Mouse (Mus musculus) urinary bladder, adult 2 months (tissue): ENCODE results near the gene Tmub2. TPM values are rescaled to one million over a fixed set of nuclear protein-coding genes. Genes with fewer than 3 reads are reported as not detected.

Experiments used
- DNase-seq: peaks from one replicate; pipeline ENCODE4 v3.0.0; 2022; ENCODE audit warnings: low spot score
- polyA plus RNA-seq: library from polyadenylated mRNA; depleted of rRNA; stranded (reverse); fragments of >200 nt; gene quantifications from 2 replicates; pipeline ENCODE4 v1.2.3, GENCODE M21; 2012; rRNA removed

Gene Tmub2
- polyA plus RNA-seq = 50.8 and 57.6 TPM in 2 replicates

DNA sequence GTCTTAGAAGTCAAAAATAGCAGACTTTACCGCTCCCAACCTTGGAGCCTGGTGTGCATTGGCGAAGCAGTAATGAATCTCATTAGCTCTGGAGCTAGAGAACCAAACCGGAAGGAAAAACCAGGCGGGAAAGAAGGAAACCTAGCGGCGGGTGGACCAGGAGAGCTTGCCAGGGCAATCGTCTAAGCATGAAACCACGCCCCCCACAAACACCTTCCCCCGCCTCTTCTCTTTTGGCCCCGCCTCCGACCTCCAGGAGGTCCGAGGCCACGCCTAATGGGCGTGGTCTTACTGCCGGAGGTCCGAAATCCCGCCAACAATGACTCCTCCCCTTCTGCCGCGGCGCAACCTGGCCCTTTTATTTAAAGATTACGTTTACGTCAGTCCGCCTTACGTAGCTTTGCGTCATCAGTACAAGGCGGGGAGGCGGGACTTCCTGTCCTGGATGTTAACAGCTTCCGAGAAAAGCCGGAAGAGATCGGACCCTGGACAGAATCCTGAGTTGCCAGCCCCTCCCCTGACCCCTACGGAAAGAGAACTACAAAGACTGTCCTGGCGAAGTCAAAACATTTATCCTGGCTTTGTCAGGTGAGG, at the start of gene Tmub2:
TSS of gene Tmub2 (plus strand) at position 431 of the 594 bp plus-strand sequence.
- DNase-seq = peak; percentile 72

DNA sequence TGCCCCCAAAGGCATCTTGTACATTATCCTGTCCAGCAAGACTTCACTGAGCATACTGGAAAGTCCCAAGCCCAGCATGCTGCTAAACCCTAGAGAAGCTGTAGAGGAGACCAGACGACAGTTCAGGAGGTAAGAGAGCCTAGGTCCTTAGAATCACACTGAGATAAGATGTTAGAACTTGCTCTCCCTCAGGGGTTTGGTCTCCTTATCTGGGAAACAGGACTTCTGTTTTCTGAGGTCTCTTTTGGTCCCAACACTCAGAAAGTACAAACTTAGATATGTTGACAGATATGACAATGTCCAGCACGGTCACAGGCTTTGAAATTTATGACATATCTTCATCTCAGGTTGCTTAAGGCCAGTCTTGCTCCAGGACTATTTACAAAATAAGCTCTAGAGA, 48.7 kb upstream of the Tmub2 start:
- no peak for DNase-seq

DNA sequence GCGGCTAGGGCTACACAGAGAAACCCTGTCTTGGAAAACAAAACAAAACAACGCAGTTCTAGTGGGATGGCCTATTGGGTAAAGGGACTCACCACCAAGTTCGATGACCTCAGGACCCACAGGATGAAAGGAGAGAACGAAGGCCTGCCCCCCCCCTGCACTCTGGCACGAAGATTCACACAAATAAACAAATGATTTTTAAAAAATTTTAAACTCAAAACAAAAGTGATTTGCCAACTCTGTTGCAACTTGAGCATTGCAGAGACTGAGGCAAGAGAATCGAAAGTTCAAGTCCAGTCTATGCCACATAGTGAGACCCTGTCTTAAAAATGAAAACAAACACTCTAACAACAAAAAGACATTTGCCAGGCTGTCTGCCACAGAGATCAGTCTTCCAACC, 44.1 kb upstream of the Tmub2 start:
- no peak for DNase-seq

DNA sequence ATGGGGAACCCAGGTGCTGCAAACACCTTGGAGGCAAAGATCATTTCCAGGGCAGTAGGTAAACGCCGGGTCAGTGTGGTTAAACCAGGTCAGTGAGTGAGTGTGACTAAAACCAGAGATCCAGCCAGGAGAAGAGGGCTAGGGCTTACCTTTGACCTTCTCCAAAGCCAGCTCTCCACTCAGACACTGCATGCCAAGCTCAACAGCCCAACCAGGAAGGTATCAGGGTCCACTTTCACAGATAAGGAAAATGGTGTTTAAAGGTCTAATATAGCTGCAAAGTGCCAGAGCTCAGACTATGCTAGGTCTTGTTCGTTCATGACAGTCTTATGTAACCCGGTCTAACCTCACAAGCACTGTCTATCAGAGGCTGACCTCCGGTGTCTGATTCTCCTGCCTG, 43.5 kb upstream of the Tmub2 start:
- no peak for DNase-seq

DNA sequence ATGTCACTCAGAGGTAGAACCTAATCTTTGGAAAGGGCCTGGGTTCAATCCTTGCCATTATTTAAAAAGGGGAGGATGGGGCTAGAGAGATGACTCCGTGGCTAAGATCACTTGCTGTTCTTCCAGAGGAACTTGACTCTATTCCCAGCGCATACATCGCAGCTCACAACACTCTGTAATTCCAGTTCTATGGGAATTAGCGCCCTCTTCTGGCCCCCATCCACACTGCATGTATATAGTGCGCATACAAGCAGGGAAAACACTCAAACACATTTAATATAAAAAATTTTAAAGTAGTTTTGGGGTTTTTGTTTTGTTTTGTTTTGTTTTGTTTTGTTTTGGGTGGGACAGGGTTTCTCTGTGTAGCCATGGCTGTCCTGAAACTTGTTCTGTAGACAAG, 42.9 kb upstream of the Tmub2 start:
- DNase-seq = no peak

DNA sequence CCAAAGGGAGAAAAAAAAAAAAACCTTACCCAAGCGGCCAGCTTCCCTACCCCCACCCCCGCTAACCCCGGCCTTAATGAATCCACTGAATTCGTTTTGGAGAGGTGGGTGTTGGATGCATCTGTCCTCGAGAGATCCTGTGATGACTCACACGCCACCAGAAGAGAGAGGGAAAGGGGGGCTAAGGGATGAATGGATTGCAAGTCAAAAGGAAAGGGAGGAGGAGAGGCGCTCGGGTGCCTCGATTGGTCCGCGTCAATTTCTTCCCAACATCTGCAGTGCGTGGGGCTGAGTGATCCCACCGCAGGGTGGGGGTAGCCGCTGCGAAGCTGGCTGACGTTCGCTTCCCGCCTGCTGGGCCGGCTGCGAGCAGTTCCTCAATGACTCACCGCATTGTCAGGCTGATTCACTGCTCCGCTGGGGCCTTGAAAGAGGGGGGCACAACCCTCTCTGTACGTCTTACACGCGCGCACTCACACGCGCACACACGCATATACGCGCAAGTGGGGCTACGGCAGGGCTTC, 39.7 kb upstream of the Tmub2 start:
- peak; percentile 47 for DNase-seq

DNA sequence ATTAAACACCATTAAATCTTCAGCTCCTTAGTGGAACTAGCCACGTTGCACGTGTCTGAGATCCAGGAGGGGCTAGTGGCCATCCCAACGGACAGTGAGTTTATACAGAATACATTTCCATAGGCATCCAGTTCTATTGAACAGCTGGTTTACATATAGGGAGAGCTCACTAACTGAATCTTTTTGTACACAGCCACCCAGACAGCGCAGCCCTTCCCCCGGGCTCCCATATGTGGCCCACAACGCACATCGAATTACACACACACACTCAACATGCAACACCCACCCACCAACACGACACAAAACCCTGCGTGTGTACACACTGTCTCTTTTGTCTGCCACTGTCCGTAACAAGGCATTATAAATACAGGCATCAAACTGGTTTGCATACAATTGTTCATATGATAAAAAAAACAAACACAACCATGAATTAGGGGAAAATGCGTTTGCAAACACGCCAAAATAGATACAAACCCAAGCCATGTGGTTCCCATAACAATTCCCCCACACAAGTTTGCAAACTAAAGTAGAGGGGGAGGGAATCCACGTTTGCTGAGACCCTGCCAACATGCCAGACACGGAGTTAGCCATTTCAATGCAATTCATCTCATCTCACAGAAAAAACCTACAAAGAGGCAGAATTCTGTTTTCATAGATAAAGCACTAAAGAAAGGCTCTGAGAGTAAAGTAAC, 39.0 kb upstream of the Tmub2 start:
- DNase-seq = no peak

DNA sequence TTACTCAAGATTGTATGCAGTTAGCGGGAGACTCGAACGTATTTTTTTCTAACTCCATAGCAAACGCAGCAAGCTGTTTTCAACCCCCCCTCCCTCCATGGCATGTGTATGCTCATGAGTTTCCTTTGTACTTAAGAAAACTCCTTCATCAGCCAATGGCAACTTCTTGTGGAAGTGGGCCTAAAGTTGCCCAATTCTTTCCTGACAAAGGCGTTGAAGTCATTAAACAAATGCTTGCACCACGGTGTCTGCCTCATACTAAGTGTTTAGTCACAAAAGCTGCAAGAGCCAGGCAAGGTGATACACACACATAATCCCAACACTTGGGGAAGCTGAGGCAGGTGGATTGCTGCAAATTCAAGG, 38.5 kb upstream of the Tmub2 start:
- no peak for DNase-seq

DNA sequence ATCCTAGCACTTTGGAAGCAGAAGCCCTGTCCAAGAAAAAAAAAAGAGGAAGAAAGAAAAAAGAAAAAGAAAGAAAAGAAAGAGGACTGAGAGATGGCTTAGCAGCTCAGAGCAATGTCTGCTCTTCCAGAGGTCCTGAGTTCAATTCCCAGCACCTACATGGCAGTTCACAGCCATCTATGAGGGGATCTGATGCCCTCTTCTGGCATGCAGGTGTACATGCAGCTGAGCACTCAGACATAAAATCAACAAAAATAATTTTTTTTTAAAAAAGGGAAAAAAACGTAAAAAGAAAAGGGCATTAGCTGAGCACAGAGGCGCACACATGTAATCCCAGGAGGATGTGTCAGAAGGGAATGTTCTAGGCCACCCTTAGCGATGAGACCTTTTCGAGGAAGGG, 37.9 kb upstream of the Tmub2 start:
- DNase-seq = no peak

DNA sequence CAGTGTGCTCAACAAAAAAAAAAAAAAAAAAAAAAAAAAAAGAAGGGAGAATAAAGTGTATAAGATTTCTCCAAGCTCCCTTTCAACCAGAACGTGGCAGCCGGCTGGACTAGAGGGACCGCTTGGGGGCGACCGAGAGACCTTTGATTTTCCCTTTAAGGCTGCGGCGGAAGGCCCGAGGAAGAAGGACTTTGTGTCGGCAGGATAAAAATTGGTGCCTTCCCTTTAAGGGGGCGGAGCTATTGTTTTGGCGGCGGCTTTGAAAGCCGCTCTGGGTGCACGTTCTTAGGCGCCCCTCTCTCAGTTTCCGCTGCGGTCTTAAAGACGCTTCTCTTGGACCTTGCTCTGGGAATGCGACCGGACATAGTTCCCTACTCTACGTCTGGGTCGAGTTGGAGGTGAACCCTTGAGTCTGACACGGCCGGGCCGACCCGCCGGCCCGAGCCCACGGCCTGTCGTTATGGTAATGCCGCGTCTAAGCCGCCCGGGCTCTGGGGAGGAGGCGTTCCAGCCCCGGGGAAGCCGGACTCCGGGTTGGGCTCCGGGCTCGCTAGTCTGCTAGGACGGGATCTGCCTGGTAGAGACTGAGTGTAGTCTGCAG, 36.0 kb upstream of the Tmub2 start, which contains the start of gene BC030867:
TSS of gene BC030867 (plus strand) at position 253 of the 601 bp plus-strand sequence.
- peak; percentile 73 for DNase-seq

DNA sequence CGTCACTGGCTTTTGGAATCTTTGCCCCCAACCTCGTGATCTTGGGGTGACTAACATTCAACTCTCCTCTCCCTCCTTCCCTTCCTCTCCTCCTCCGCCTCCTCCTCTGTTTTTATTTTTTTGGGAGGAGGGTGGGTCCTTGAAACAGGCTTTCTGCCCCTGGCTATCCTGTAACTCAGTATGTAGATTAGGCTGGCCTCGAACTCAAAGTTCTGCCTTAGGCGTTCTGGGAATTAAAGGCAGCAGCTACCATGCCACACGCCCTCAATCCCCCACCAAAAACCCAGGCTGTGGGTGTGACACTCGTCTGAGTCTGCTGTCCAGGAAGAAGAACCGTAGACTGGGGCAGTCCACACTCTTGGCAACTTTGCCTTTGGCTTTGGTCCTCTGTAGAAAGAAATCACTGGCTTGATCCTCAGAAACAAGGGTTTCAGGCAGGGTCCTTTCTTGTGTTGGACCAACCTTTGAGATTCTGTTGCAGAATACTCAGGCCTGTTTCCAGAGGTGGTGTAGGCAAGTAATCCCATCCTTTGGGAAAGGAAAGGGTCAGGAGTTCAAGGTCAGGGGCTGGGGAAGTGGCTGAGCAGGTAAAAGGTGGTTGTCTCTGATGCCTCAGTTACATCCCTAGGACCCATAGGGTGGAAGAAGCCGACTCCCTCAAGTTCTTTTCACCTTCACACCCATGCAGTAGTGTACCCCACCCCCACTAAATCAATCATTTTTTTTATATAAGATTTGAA, 35.2 kb upstream of the Tmub2 start:
- no peak for DNase-seq

DNA sequence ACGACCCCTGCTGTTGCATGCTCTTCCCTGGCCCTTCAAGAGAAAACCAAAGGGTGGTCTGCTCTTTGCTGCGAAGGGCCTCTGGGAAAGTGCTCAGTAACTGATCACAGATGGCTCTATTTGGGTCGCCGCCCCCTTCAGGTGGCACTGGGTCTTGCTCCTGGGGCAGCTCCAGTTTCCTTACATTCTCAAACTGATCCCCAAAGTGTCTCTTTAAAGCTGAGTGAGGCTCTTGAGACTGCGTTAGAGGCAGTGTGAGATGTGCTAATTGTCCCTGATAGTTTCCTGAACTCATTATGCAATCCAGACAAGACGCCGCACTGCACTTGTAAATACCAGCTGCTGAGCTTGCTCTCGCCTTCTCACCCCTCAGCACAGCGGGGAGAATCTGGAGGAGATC, 27.2 kb upstream of the Tmub2 start:
- DNase-seq = no peak

DNA sequence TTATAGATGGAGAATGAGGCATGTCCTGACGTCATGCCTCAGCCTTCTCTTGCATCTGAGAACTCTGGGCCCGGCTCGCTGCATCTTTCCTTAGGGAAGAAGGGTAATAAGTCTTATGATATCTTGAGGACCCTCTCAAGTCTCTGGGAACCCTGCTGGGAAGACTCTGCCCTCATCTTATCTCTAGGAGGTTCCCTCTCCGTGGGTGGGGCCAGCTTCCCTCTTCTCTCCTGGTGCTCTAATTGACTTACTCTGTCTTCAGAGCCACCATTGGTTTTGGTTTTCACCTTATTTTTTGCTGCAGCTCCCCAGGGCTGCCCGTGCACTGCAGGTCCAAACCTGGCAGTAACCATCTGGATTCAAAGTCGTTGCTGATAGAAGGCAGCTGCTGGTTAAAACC, 26.6 kb upstream of the Tmub2 start:
- no peak for DNase-seq

DNA sequence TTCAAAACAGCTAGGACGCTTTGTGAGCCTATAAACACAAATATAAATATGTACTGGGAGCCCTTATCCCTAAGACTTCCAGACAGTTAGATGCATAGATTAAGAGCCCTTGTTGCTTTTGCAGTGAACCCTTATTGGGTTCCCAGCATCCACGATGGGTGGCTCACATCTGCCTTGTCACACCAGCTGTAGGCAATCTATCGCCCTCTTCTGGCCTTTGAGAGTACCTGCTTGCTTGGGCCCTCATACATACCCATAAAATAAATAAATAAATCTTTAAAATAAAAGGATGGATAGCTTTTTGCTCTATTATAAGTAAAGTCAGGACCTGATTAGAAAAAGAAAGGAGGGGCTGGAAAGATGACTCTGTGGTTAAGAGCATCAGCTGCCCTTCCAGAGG, 26.2 kb upstream of the Tmub2 start:
- no peak for DNase-seq

DNA sequence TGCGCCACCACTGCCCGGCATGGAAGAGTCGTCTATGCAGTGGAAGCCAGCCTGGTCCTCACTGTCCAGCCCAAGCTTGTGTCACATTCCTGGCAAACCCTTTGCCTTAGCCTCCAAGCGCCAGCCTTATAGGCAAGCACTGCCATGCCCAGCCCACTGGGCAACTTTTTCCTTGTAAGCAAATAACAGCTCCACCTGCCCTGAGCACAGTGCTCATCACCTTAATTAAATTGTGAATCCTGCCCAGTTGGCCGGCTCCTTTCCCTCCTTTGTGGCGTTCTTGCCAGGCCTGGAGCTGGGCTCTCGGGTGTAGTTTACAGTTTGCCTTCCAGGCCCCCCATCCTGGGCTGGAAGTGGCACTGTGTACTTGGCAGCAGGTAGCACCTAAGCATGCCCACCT, 21.5 kb upstream of the Tmub2 start:
- DNase-seq = no peak

DNA sequence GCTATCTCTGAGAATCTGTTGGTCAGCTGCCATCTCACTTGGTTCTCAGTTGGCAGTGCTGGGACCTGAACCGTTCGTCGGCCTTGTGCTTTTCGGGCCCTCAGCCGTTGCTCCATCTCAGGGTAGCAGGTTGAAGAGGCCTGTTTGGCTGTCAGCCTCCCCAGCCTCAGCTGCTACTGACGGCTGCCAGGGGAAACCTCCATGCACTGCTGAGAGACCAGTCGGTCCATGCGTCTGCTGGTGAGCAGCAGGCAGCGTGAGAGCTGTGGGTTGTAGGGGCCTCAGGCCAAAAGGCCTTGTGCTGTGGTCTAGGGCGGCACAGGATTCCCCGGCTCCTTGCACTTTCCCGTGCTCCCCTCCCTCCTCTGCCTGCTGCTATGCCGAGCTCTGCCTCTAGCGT, 18.9 kb upstream of the Tmub2 start:
- no peak for DNase-seq

DNA sequence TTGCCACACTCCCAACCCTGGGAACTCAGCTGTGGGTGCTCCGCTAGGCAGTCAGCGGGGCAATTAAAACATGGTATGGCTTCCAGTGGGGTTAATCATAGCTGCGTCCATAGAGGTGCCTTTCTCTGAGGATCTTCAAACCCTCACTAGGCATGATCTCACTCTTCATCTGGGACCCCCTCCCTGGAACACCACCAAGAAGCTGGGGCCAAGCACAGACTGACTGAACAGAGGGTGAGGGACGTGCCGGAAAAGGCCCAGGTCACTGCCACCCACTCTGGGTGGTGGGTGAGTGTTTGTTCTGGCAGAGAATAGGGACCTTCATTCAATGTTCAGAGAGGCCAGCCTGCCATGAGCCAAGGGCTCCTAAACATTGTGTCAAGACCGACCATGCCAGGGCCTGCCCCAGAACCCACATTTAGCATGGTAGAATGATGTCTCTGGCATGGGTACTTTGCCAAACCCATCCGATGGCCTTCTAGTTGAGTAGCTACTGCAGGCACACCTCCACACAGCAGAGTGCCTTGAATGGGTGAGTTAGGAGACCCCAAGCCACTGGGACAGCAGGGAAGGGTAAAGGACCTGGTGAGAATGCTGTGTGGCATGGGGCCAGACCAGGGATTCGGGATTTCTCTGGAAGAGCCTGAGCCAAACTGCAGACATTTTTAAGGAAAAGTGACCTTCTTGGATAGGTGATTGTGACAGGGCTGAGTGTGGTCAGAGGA, 17.9 kb upstream of the Tmub2 start:
- no peak for DNase-seq

DNA sequence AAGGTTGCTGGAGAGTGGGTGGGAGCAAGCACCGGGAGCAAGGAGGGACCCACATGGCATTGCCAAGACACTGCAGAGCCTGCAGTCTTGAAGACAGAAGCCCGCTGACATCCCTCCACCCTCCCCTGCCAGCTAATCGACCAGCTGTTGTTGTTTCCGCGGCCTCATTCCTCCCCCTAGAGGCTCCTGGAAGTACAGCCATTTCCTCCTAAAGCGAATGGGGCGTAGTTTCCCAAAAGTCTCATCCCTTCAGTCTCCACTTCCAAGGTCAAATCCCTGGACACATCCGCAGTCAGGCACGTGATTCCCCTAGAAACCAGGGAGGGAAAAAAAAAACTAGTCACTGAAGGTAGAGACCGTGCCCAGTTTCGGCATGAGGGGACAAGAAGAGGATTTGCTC, 17.3 kb upstream of the Tmub2 start:
- no peak for DNase-seq

DNA sequence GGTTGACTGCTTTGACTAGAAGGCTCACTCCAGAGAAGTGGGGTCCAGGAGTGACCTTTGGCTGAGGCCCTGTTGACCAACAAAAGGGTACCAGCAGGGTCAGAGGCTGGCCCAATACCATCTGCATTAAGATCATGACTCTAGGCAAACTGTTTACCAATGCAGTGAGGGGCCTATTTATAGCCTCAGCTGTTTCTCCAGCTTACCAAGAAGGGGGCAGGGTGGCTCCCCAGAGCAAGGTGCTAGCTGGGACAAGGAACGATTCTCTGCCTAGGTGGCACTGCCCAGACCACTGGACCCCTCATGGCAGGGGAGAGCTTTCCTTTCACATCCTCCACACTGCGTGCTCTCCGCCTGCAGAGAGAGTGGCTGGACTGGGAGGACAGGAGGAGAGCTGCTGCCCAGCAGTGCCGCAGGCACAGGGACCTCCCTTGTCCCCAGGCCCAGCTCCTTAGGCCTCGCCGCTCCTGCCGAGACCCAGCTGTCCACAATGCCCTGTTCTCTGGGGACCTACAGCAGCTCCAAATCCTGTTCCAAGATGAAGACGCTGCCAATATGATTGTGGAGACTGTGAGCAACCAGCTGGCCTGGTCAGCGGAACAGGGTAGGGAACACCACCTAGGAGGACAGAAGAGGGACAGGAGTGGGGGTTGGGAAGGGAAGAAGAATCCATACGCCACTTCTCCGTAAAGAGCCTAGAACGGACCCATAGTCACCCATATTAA, 16.0 kb upstream of the Tmub2 start, which contains the start of gene Asb16:
TSS of gene Asb16 (plus strand) at position 224 of the 725 bp plus-strand sequence.
- DNase-seq = no peak

DNA sequence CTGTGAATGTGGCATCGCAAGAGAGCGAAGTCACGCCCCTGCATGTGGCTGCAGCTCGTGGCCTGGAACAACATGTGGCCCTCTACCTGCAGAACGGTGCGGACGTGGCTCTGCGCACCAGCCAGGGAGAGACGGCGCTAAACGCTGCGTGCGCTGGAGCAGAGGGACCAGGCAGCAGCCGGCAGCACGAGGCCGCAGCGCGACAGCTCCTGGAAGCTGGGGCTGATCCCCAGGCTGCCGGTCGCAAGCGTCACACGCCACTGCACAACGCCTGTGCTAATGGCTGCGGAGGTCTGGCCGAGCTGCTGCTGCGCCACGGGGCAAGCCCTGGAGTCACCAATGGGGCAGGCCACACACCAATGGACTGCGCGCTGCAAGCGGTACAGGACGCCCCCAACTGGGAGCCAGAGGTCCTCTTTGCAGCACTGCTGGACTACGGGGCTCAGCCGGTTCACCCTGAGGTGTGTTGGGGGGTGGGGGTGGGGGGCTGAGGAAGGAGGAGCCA, 8.3 kb upstream of the Tmub2 start:
- no peak for DNase-seq

DNA sequence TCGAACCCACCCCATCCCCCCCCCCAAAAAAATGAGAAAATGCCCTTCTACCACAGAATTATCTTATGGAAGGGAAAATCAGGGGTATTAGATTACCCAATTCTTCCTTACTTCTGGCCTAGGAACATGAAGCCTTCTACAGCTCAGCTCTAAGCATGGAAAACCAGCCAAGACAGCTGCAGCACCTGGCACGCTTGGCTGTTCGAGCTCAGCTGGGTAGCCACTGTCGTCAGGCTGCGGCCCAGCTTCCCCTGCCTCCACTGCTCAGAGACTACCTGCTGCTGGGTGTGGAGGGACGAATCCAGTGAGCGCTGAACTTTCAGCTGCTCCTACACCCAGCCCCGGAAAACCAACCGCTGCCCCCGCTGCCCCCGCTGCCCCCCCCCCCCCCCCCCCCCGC, 7.0 kb upstream of the Tmub2 start:
- no peak for DNase-seq
